Comparison of ENCODE assay signal across 1 mouse cellular context in genomic region chr3:39082678-39083270, GRCm38 (mm10).
TF ChIP-seq lines count a peak whose summit lies in the region.

No protein-coding gene starts in this region.

TF ChIP-seq in CH12.LX, 34 proteins besides CTCF, POLR2A, EP300 and RAD21 (continued from another document):
- no peak for TF ChIP-seq CHD2 (IDR thresholded peaks at IDR 0.05; ENCODE audit: low read length)
- no peak for TF ChIP-seq MYC (IDR thresholded peaks at IDR 0.05; ENCODE audit: low read depth, low read length)
TF ChIP-seq in CH12.LX: peak in this region for 0.
